Mouse (Mus musculus): ENCODE measurements around the gene Lamp5.

Gene Lamp5

GRCm38 (mm10) chr2:136051688-136052289 is at the start of gene Lamp5:
Gene Lamp5, plus strand, starts transcription at chr2:136052239.
- CTCF ChIA-PET: interaction anchor here in 1 of 4 experiments (0.6 kb wide), 1 partner anchor 74 kb away, joined by 5 read pairs; no protein-coding TSS in a partner anchor
- POLR2A ChIA-PET: interaction anchor here in 2 of 4 experiments (0.7 to 1.4 kb wide), 3 partner anchors 9 to 702 kb away, joined by 3 to 5 read pairs (median 3); no protein-coding TSS in a partner anchor

GRCm38 (mm10) chr2:136003836-136004235 is 48.2 kb upstream of the Lamp5 start:
- ChIA-PET CTCF (interaction anchor here in 3 of 4 experiments (0.6 to 1.2 kb wide), 3 partner anchors 56 to 370 kb away, joined by 3 to 5 read pairs (median 4); no protein-coding TSS in a partner anchor), POLR2A (no interaction called here)

GRCm38 (mm10) chr2:136006280-136006679 is 45.8 kb upstream of the Lamp5 start:
- CTCF ChIA-PET: no interaction called here

GRCm38 (mm10) chr2:136012759-136013158 is 39.3 kb upstream of the Lamp5 start:
- CTCF ChIA-PET: no interaction called here
- POLR2A ChIA-PET: no interaction called here

More at GRCm38 (mm10) chr2:136006280-136006679, 45.8 kb upstream of the Lamp5 start:
- POLR2A ChIA-PET: interaction anchor here in 1 of 4 experiments (0.6 kb wide), 1 partner anchor 132 kb away, joined by 7 read pairs; no protein-coding TSS in a partner anchor

GRCm38 (mm10) chr2:136048464-136048863 is 3.6 kb upstream of the Lamp5 start:
- POLR2A ChIA-PET: interaction anchor here in 1 of 4 experiments (1.3 kb wide), 1 partner anchor 10 kb away, joined by 3 read pairs; no protein-coding TSS in a partner anchor
- CTCF ChIA-PET: no interaction called here

GRCm38 (mm10) chr2:136050793-136051615 is 1.0 kb upstream of the Lamp5 start:
- POLR2A ChIA-PET: interaction anchor here in 1 of 4 experiments (1.4 kb wide), 1 partner anchor 10 kb away, joined by 3 read pairs; no protein-coding TSS in a partner anchor
- CTCF ChIA-PET: interaction anchor here in 1 of 4 experiments (1.7 kb wide), 1 partner anchor 98 kb away, joined by 4 read pairs; no protein-coding TSS in a partner anchor

- ChIA-PET CTCF (interaction anchor here in 2 of 4 experiments (0.5 to 1.1 kb wide), 3 partner anchors 82 to 530 kb away, joined by 3 to 5 read pairs (median 3); no protein-coding TSS in a partner anchor), POLR2A (interaction anchor here in 2 of 4 experiments (0.5 to 1.1 kb wide), 3 partner anchors 10 to 667 kb away, joined by 3 to 6 read pairs (median 3); no protein-coding TSS in a partner anchor)
Observed at GRCm38 (mm10) chr2:136057861-136058331, 5.9 kb downstream of the Lamp5 start.

- POLR2A ChIA-PET: interaction anchor here in 1 of 4 experiments (1.1 kb wide), 1 partner anchor 10 kb away, joined by 3 read pairs; no protein-coding TSS in a partner anchor
- CTCF ChIA-PET: interaction anchor here in 2 of 4 experiments (0.6 to 1.1 kb wide), 2 partner anchors 101 to 529 kb away, joined by 3 read pairs; no protein-coding TSS in a partner anchor
Observed at GRCm38 (mm10) chr2:136058398-136058797, 6.4 kb downstream of the Lamp5 start.

- CTCF ChIA-PET: interaction anchor here in 1 of 4 experiments (1.1 kb wide), 1 partner anchor 101 kb away, joined by 3 read pairs; no protein-coding TSS in a partner anchor
- POLR2A ChIA-PET: interaction anchor here in 1 of 4 experiments (1.1 kb wide), 1 partner anchor 11 kb away, joined by 3 read pairs; no protein-coding TSS in a partner anchor
Observed at GRCm38 (mm10) chr2:136059029-136059669, 7.1 kb downstream of the Lamp5 start.

- POLR2A ChIA-PET: no interaction called here
- CTCF ChIA-PET: no interaction called here
Observed at GRCm38 (mm10) chr2:136064356-136064755, 12.3 kb downstream of the Lamp5 start.

- POLR2A ChIA-PET: no interaction called here
- CTCF ChIA-PET: interaction anchor here in 1 of 4 experiments (0.6 kb wide), 1 partner anchor 12 kb away, joined by 4 read pairs; no protein-coding TSS in a partner anchor
Observed at GRCm38 (mm10) chr2:136095978-136096377, 43.9 kb downstream of the Lamp5 start.

- ChIA-PET POLR2A (no interaction called here), CTCF (no interaction called here)
Observed at GRCm38 (mm10) chr2:136097143-136097542, 45.1 kb downstream of the Lamp5 start.

GRCm38 (mm10) chr2:136107597-136107996 is 55.6 kb downstream of the Lamp5 start:
- ChIA-PET CTCF (interaction anchor here in 3 of 4 experiments (0.6 to 1.0 kb wide), 4 partner anchors 12 to 730 kb away, joined by 4 to 9 read pairs (median 4); no protein-coding TSS in a partner anchor), POLR2A (interaction anchor here in 2 of 4 experiments (0.6 to 0.7 kb wide), 3 partner anchors 29 to 311 kb away, joined by 3 to 9 read pairs (median 3); no protein-coding TSS in a partner anchor)

- POLR2A ChIA-PET: interaction anchor here in 2 of 4 experiments (0.6 to 0.7 kb wide), 2 partner anchors 28 to 245 kb away, joined by 3 to 9 read pairs; no protein-coding TSS in a partner anchor
- CTCF ChIA-PET: interaction anchor here in 3 of 4 experiments (0.6 to 1.0 kb wide), 5 partner anchors 12 to 731 kb away, joined by 4 to 9 read pairs (median 4); no protein-coding TSS in a partner anchor
Observed at GRCm38 (mm10) chr2:136108124-136109037, 56.3 kb downstream of the Lamp5 start.

- CTCF ChIA-PET: no interaction called here
Observed at GRCm38 (mm10) chr2:136109038-136109363, 57.0 kb downstream of the Lamp5 start.

GRCm38 (mm10) chr2:136113374-136113773 is 61.3 kb downstream of the Lamp5 start:
- ChIA-PET CTCF (interaction anchor here in 1 of 4 experiments (0.6 kb wide), 1 partner anchor 809 kb away, joined by 3 read pairs; no protein-coding TSS in a partner anchor), POLR2A (no interaction called here)

More at GRCm38 (mm10) chr2:136109038-136109363, 57.0 kb downstream of the Lamp5 start:
- POLR2A ChIA-PET: interaction anchor here in 1 of 4 experiments (0.6 kb wide), 1 partner anchor 51 kb away, joined by 6 read pairs; no protein-coding TSS in a partner anchor

- ChIA-PET CTCF (interaction anchor here in 1 of 4 experiments (1.0 kb wide), 1 partner anchor 31 kb away, joined by 3 read pairs; no protein-coding TSS in a partner anchor), POLR2A (interaction anchor here in 1 of 4 experiments (0.6 kb wide), 1 partner anchor 784 kb away, joined by 4 read pairs; no protein-coding TSS in a partner anchor)
Observed at GRCm38 (mm10) chr2:136118006-136118405, 66.0 kb downstream of the Lamp5 start.

Data from embryonic stem cell, embryonic (primary cell).